Mouse (Mus musculus) megakaryocyte, adult 5-6 weeks (primary cell): ENCODE measurements at regions not wholly inside any gene's neighbourhood (a gene's known extent, or its start where the extent isn't known, plus 50 kb on each side); places are given as distances from the start of the nearest gene placed in this dataset.

ENCODE experiments used
- ATAC-seq: 2 replicates; pipeline ENCODE4 v1.8.0; 2016; ENCODE audit warnings: mild to moderate bottlenecking, inconsistent platforms; ENCODE audit not compliant: poor library complexity, severe bottlenecking

- no peak for ATAC-seq
These were observed 282.1 kb upstream of the Rasa1 start for GRCm38 (mm10) chr13:85570886-85571527.

GRCm38 (mm10) chr13:85557821-85558220 lies 268.9 kb upstream of the Rasa1 start:
- no peak for ATAC-seq

- peak; percentile 70 for ATAC-seq
These were observed 267.3 kb upstream of the Rasa1 start for GRCm38 (mm10) chr13:85556101-85556853.

GRCm38 (mm10) chr13:85553072-85553471 lies 264.1 kb upstream of the Rasa1 start:
- no peak for ATAC-seq

- peak; percentile 10; the same call in 1 of the 2 replicates for ATAC-seq
These were observed 220.7 kb upstream of the Rasa1 start for GRCm38 (mm10) chr13:85509671-85510070.

GRCm38 (mm10) chr13:85508552-85508951 lies 219.6 kb upstream of the Rasa1 start:
- no peak for ATAC-seq

- ATAC-seq = peak; percentile 70
These were observed 218.6 kb upstream of the Rasa1 start for GRCm38 (mm10) chr13:85507374-85508101.

- peak; percentile 25 for ATAC-seq
These were observed 217.9 kb upstream of the Rasa1 start for GRCm38 (mm10) chr13:85506875-85507274.

- no peak for ATAC-seq
These were observed 217.1 kb upstream of the Rasa1 start for GRCm38 (mm10) chr13:85506030-85506429.

GRCm38 (mm10) chr13:85505046-85505445 lies 216.1 kb upstream of the Rasa1 start:
- peak; percentile 9; the same call in 1 of the 2 replicates for ATAC-seq

- no peak for ATAC-seq
These were observed 215.1 kb upstream of the Rasa1 start for GRCm38 (mm10) chr13:85504001-85504400.

- ATAC-seq = peak; percentile 67
These were observed 209.8 kb upstream of the Rasa1 start for GRCm38 (mm10) chr13:85498696-85499095.

- ATAC-seq = no peak
These were observed 195.9 kb upstream of the Rasa1 start for GRCm38 (mm10) chr13:85484790-85485189.

GRCm38 (mm10) chr13:85483348-85483747 lies 194.4 kb upstream of the Rasa1 start:
- no peak for ATAC-seq

- no peak for ATAC-seq
These were observed 190.5 kb upstream of the Rasa1 start for GRCm38 (mm10) chr13:85479405-85479804.

GRCm38 (mm10) chr13:85476274-85476846 lies 187.4 kb upstream of the Rasa1 start:
- ATAC-seq = peak; percentile 38

- no peak for ATAC-seq
These were observed 182.4 kb upstream of the Rasa1 start for GRCm38 (mm10) chr13:85471340-85471739.

- no peak for ATAC-seq
These were observed 170.5 kb upstream of the Rasa1 start for GRCm38 (mm10) chr13:85459387-85459786.

GRCm38 (mm10) chr13:85458611-85459010 lies 169.7 kb upstream of the Rasa1 start:
- ATAC-seq = no peak

- ATAC-seq = no peak
These were observed 150.7 kb upstream of the Rasa1 start for GRCm38 (mm10) chr13:85439581-85439980.

- no peak for ATAC-seq
These were observed 148.9 kb upstream of the Rasa1 start for GRCm38 (mm10) chr13:85437875-85438274.
